Mouse (Mus musculus) midbrain, embryonic 14.5 days (tissue): Measurements from ENCODE around the gene Sik3. TPM values are rescaled to one million over a fixed set of nuclear protein-coding genes. Genes with fewer than 3 reads are reported as not detected.
"Not testable (repeated sequence)": the region's sequence is repeated elsewhere in the genome, so short reads cannot be mapped to it uniquely, and the experiment has no call there.

ENCODE experiments used
- ATAC-seq: fragments of 200-750 bp; cut with Nextera tagmentation; 2 replicates; pipeline ENCODE4 v1.8.0; 2017; ENCODE audit warnings: moderate number of reproducible peaks, moderate library complexity; ENCODE audit not compliant: low FRiP score, low TSS enrichment
- DNase-seq: peaks from one replicate; pipeline ENCODE4 v3.0.0-alpha.2; 2015
- H3K27ac ChIP-seq: fragments of 300-500 bp; sonication (generic); replicated peaks from 2 replicates; pipeline ENCODE4 v1.5.1; 2014; ENCODE audit warnings: mild to moderate bottlenecking, low read depth, low read length, moderate library complexity
- H3K27me3 ChIP-seq: fragments of 300-500 bp; sonication (generic); 2 replicates; pipeline ENCODE4 v1.6.1; 2014; ENCODE audit warnings: low read length, control low read depth, mixed read lengths; ENCODE audit not compliant: control insufficient read depth, insufficient read depth
- H3K36me3 ChIP-seq: fragments of 300-500 bp; sonication (generic); 2 replicates; pipeline ENCODE4 v1.6.1; 2014; ENCODE audit warnings: low read length, control low read depth; ENCODE audit not compliant: control insufficient read depth, insufficient read depth
- H3K4me1 ChIP-seq: fragments of 300-500 bp; sonication (generic); 2 replicates; pipeline ENCODE4 v1.6.1; 2014; ENCODE audit warnings: mild to moderate bottlenecking, antibody characterized with exemption, low read length, control low read depth; ENCODE audit not compliant: control insufficient read depth, insufficient read depth
- H3K4me2 ChIP-seq: fragments of 300-500 bp; sonication (generic); 2 replicates; pipeline ENCODE4 v1.6.1; 2014; ENCODE audit warnings: mild to moderate bottlenecking, low read length, moderate library complexity
- H3K4me3 ChIP-seq: fragments of 300-500 bp; sonication (generic); replicated peaks from 2 replicates; pipeline ENCODE4 v1.5.1; 2014; ENCODE audit warnings: low read depth, low read length
- H3K9ac ChIP-seq: fragments of 300-500 bp; sonication (generic); replicated peaks from 2 replicates; pipeline ENCODE4 v1.6.1; 2014; ENCODE audit warnings: mild to moderate bottlenecking, low read length, moderate library complexity
- H3K9me3 ChIP-seq: fragments of 300-500 bp; sonication (generic); 2 replicates; pipeline ENCODE4 v1.6.1; 2016; ENCODE audit warnings: low read length, control low read depth, mixed read lengths; ENCODE audit not compliant: control insufficient read depth
- WGBS: fragments of 180-500 bp; shearing (Covaris S2); extraction: QIAGEN DNeasy Blood & Tissue Kit; methylation state at CpG from one replicate; pipeline ENCODE4 v1.1.7; 2014; 5-methylcytosine and 5-hydroxymethylcytosine counted together
- polyA plus RNA-seq: library from polyadenylated mRNA; unstranded; fragments of >200 nt; fragmentation: Nextera tagmentation; extraction: Ambion mirVana; gene quantifications from 2 replicates; pipeline ENCODE4 v1.2.1, GENCODE M21; 2014

Gene Sik3
- polyA plus RNA-seq, 1 experiment from 2014 or later = 10.3 TPM

- 0 out of 2 replicates have a peak, but pooled peaks cover 4% of the 10 kb centered on the region for H3K4me1 ChIP-seq
- no peaks in the 10 kb centered on the region for H3K27me3 ChIP-seq
- WGBS = 15% methylated on average over 4 of the region's 4 CpGs
- H3K4me2 ChIP-seq = no peak overlapping the region
- H3K4me3 ChIP-seq = no peak overlapping the region
- no peak overlapping the region for H3K27ac ChIP-seq
- no peak overlapping the region for H3K9ac ChIP-seq
- ATAC-seq (no peak), DNase-seq (no peak)
- H3K9me3 ChIP-seq = no peaks in the 10 kb centered on the region
- H3K36me3 ChIP-seq = no peaks in the 10 kb centered on the region
Measured at GRCm38 (mm10) chr9:46090066-46090465, 77.4 kb downstream of the Sik3 start.

GRCm38 (mm10) chr9:46091157-46091556, 78.5 kb downstream of the Sik3 start:
- H3K4me1 ChIP-seq, ATAC-seq, H3K4me3 ChIP-seq, H3K4me2 ChIP-seq, H3K36me3 ChIP-seq, H3K27me3 ChIP-seq, H3K27ac ChIP-seq, H3K9ac ChIP-seq, DNase-seq, H3K9me3 ChIP-seq: not testable (repeated sequence)
- WGBS = 76% methylated on average over 1 of the region's 1 CpGs

DNA sequence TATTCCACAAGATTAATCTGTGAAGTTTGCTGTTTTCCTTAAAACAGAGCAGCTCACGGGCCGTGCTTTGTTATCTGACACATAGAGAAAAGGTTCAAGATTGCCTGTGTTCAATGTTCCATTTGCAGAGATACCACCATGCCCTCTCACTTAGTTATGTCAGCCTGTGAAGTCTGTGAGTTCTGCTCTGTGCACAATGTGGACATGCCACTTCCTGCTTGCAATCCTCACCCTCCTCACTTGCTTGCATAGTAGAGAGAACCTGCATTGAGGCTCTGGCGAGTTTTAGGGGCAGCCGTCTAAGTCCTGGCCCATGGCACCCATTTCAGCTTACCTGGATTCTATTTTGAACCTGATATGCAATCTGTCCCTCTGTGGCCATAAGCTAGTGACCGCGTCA, 80.0 kb downstream of the Sik3 start:
- H3K9ac ChIP-seq = no peak overlapping the region
- H3K9me3 ChIP-seq = no peaks in the 10 kb centered on the region
- H3K36me3 ChIP-seq = no peaks in the 10 kb centered on the region
- H3K4me3 ChIP-seq = no peak overlapping the region
- no peak for DNase-seq
- H3K27me3 ChIP-seq = no peaks in the 10 kb centered on the region
- no peak overlapping the region for H3K27ac ChIP-seq
- 92% methylated on average over 6 of the region's 6 CpGs for WGBS
- H3K4me1 ChIP-seq = 0 out of 2 replicates have a peak, but pooled peaks cover 4% of the 10 kb centered on the region
- ATAC-seq = no peak
- no peak overlapping the region for H3K4me2 ChIP-seq

- H3K4me1 ChIP-seq = no peaks in the 10 kb centered on the region
- H3K4me3 ChIP-seq = no peak overlapping the region
- ATAC-seq (no peak), DNase-seq (no peak)
- WGBS = 93% methylated on average over 15 of the region's 15 CpGs
- H3K4me2 ChIP-seq = no peak overlapping the region
- no peak overlapping the region for H3K9ac ChIP-seq
- H3K27me3 ChIP-seq = no peaks in the 10 kb centered on the region
- no peaks in the 10 kb centered on the region for H3K36me3 ChIP-seq
- H3K9me3 ChIP-seq = no peaks in the 10 kb centered on the region
- H3K27ac ChIP-seq = no peak overlapping the region
Measured at GRCm38 (mm10) chr9:46098360-46098985, 85.9 kb downstream of the Sik3 start.

- H3K9me3 ChIP-seq = no peaks in the 10 kb centered on the region
- no peak for ATAC-seq
- no peaks in the 10 kb centered on the region for H3K36me3 ChIP-seq
- WGBS = 94% methylated on average over 5 of the region's 5 CpGs
- no peaks in the 10 kb centered on the region for H3K27me3 ChIP-seq
- no peaks in the 10 kb centered on the region for H3K4me1 ChIP-seq
- no peak overlapping the region for H3K27ac ChIP-seq
- H3K4me2 ChIP-seq = no peak overlapping the region
- no peak for DNase-seq
- H3K9ac ChIP-seq = no peak overlapping the region
- H3K4me3 ChIP-seq = no peak overlapping the region
Measured at GRCm38 (mm10) chr9:46099107-46099506, 86.5 kb downstream of the Sik3 start.

GRCm38 (mm10) chr9:46103154-46103553, 90.5 kb downstream of the Sik3 start:
- 91% methylated on average over 7 of the region's 7 CpGs for WGBS
- H3K4me3 ChIP-seq = no peak overlapping the region
- H3K4me1 ChIP-seq = no peaks in the 10 kb centered on the region
- no peaks in the 10 kb centered on the region for H3K36me3 ChIP-seq
- ATAC-seq = no peak
- no peak overlapping the region for H3K9ac ChIP-seq
- no peak overlapping the region for H3K27ac ChIP-seq
- H3K9me3 ChIP-seq = no peaks in the 10 kb centered on the region
- no peak for DNase-seq
- no peak overlapping the region for H3K4me2 ChIP-seq
- H3K27me3 ChIP-seq = no peaks in the 10 kb centered on the region

- Histone ChIP-seq H3K4me1 (no peaks in the 10 kb centered on the region), H3K9ac (no peak overlapping the region), H3K36me3 (no peaks in the 10 kb centered on the region), H3K27ac (no peak overlapping the region), H3K27me3 (no peaks in the 10 kb centered on the region), H3K4me2 (no peak overlapping the region), H3K9me3 (no peaks in the 10 kb centered on the region), H3K4me3 (no peak overlapping the region)
- DNase-seq = no peak
- ATAC-seq = no peak
- WGBS = 92% methylated on average over 9 of the region's 9 CpGs
Measured at GRCm38 (mm10) chr9:46106105-46106504, 93.5 kb downstream of the Sik3 start.

DNA sequence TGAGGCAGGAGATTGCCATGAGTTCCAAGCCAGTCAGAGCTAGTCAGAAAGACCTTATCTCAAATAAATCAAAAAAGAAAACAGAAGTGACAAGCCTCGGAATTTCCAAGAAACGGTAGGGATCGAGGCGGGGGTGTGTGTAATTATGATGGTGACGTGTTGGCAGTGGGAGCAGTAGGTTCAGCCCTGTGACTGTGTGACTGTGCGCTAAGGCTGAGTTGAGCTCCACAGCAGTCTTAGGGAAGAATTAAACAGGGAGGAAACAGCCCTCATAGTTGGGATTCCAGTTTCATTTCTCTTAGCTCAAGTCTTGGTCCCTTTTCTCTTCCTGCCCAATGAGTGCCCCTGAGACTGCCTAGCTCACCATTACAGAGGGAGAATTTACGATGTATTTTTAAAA, 98.0 kb downstream of the Sik3 start:
- no peak overlapping the region for H3K27ac ChIP-seq
- H3K9me3 ChIP-seq = no peaks in the 10 kb centered on the region
- ATAC-seq = no peak
- DNase-seq = no peak
- H3K27me3 ChIP-seq = no peaks in the 10 kb centered on the region
- no peak overlapping the region for H3K4me2 ChIP-seq
- no peak overlapping the region for H3K9ac ChIP-seq
- H3K4me3 ChIP-seq = no peak overlapping the region
- H3K4me1 ChIP-seq = no peaks in the 10 kb centered on the region
- no peaks in the 10 kb centered on the region for H3K36me3 ChIP-seq
- WGBS = 82% methylated on average over 7 of the region's 7 CpGs

DNA sequence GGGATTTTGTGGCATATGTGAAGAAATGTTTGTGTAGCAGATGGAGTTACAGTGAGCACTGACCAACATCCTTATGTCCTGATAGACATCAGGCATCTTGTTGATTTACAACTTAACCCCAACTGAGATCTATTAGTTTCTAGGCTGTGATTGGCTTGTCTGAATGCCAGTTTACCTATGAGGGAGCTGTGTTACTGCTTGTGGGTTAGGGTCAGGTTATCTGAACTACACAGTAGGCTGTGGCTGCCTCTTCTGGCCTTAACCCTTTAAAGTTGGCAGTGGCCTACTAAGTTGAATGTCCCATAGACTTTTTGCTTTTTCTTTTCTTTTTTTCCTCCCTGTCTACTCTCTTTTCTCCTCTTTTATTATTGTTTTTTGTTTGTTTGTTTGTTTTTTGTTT, 98.7 kb downstream of the Sik3 start:
- Histone ChIP-seq H3K9ac (no peak overlapping the region), H3K4me1 (no peaks in the 10 kb centered on the region), H3K27ac (no peak overlapping the region), H3K27me3 (no peaks in the 10 kb centered on the region), H3K4me3 (no peak overlapping the region), H3K36me3 (no peaks in the 10 kb centered on the region), H3K9me3 (no peaks in the 10 kb centered on the region), H3K4me2 (no peak overlapping the region)
- ATAC-seq (no peak), DNase-seq (no peak)
